Mouse (Mus musculus) intestine, embryonic 16.5 days (tissue): ENCODE results near the gene Fbxw21. TPM values are rescaled to one million over a fixed set of nuclear protein-coding genes. Genes with fewer than 3 reads are reported as not detected.

Experiments used
- ATAC-seq: fragments of 200-750 bp; cut with Nextera tagmentation; 2 replicates; pipeline ENCODE4 v1.8.0; 2017; ENCODE audit warnings: moderate TSS enrichment, moderate library complexity
- H3K27ac ChIP-seq: fragments of 300-500 bp; sonication (generic); 2 replicates; pipeline ENCODE4 v1.5.1; 2014; ENCODE audit warnings: mild to moderate bottlenecking, low read length
- H3K27me3 ChIP-seq: fragments of 300-500 bp; sonication (generic); replicated peaks from 2 replicates; pipeline ENCODE4 v1.6.1; 2014; ENCODE audit warnings: low read length, control low read depth, mixed read lengths; ENCODE audit not compliant: control insufficient read depth, insufficient read depth
- H3K36me3 ChIP-seq: fragments of 300-500 bp; sonication (generic); 2 replicates; pipeline ENCODE4 v1.6.1; 2014; ENCODE audit warnings: low read length, control low read depth; ENCODE audit not compliant: control insufficient read depth, insufficient read depth
- H3K4me1 ChIP-seq: fragments of 300-500 bp; sonication (generic); 2 replicates; pipeline ENCODE4 v1.6.1; 2014; ENCODE audit warnings: low read length, control low read depth, mixed read lengths; ENCODE audit not compliant: control insufficient read depth, insufficient read depth
- H3K4me2 ChIP-seq: fragments of 300-500 bp; sonication (generic); 2 replicates; pipeline ENCODE4 v1.6.1; 2014; ENCODE audit warnings: low read depth, low read length, control low read depth
- H3K4me3 ChIP-seq: fragments of 300-500 bp; sonication (generic); 2 replicates; pipeline ENCODE4 v1.5.1; 2014; ENCODE audit warnings: mild to moderate bottlenecking, low read length
- H3K9ac ChIP-seq: fragments of 300-500 bp; sonication (generic); 2 replicates; pipeline ENCODE4 v1.6.1; 2014; ENCODE audit warnings: low read depth, low read length
- H3K9me3 ChIP-seq: fragments of 300-500 bp; sonication (generic); 2 replicates; pipeline ENCODE4 v1.6.1; 2016; ENCODE audit warnings: low read length, control low read depth; ENCODE audit not compliant: control insufficient read depth
- WGBS: fragments of 180-500 bp; shearing (Covaris S2); extraction: QIAGEN DNeasy Blood & Tissue Kit; methylation state at CpG from one replicate; pipeline ENCODE4 v1.1.7; 2014; 5-methylcytosine and 5-hydroxymethylcytosine counted together
- polyA plus RNA-seq: library from polyadenylated mRNA; unstranded; fragments of >200 nt; fragmentation: Nextera tagmentation; extraction: Ambion mirVana; gene quantifications from 2 replicates; pipeline ENCODE4 v1.2.1, GENCODE M21; 2015

The Fbxw21 gene
- polyA plus RNA-seq, 1 experiment from 2014 or later, result not detected

GRCm38 (mm10) chr9:109096856-109097255, 65.0 kb downstream of the Fbxw21 start:
- peaks cover 2% of the 10 kb centered on the region; the same call in 1 of the 2 replicates for H3K36me3 ChIP-seq
- H3K4me3 ChIP-seq, result peak overlapping the region; percentile 70
- peaks cover 46% of the 10 kb centered on the region for H3K4me1 ChIP-seq
- H3K9ac ChIP-seq, result peak overlapping the region; percentile 85
- whole genome bisulfite sequencing, result 26% methylated on average over 6 of the region's 6 CpGs
- no peaks in the 10 kb centered on the region for H3K9me3 ChIP-seq
- peak overlapping the region; percentile 91 for H3K4me2 ChIP-seq
- H3K27me3 ChIP-seq, result no peaks in the 10 kb centered on the region
- H3K27ac ChIP-seq, result peak overlapping the region; percentile 97
- ATAC-seq, result no peak

GRCm38 (mm10) chr9:109096251-109096661, 65.6 kb downstream of the Fbxw21 start:
- peaks cover 2% of the 10 kb centered on the region; the same call in 1 of the 2 replicates for H3K36me3 ChIP-seq
- peaks cover 46% of the 10 kb centered on the region for H3K4me1 ChIP-seq
- H3K9me3 ChIP-seq, result no peaks in the 10 kb centered on the region
- H3K9ac ChIP-seq, result peak overlapping the region; percentile 85
- H3K4me3 ChIP-seq, result peak overlapping the region; percentile 70
- ATAC-seq, result no peak
- peak overlapping the region; percentile 91 for H3K4me2 ChIP-seq
- no peaks in the 10 kb centered on the region for H3K27me3 ChIP-seq
- 24% methylated on average over 9 of the region's 9 CpGs for WGBS
- H3K27ac ChIP-seq, result peak overlapping the region; percentile 97

- Histone ChIP-seq H3K4me3 (peak within 1 kb of the TSS; percentile 70), H3K4me2 (peak within 1 kb of the TSS; percentile 91), H3K9ac (peak within 1 kb of the TSS; percentile 85), H3K36me3 (peaks cover 2% of the 10 kb centered on the region; the same call in 1 of the 2 replicates), H3K9me3 (no peaks in the 10 kb centered on the region), H3K27me3 (no peaks in the 10 kb centered on the region), H3K27ac (peak within 1 kb of the TSS; percentile 97), H3K4me1 (peaks cover 46% of the 10 kb centered on the region)
- WGBS, result under 1% methylated on average over 102 of the region's 102 CpGs
- peak; percentile 54 for ATAC-seq
Measured at GRCm38 (mm10) chr9:109095137-109095982, 66.5 kb downstream of the Fbxw21 start, which contains the start of gene Plxnb1. TSS of gene Plxnb1 (plus strand) at chr9:109095389.

GRCm38 (mm10) chr9:109094553-109095136, 67.2 kb downstream of the Fbxw21 start:
- Histone ChIP-seq H3K9me3 (no peaks in the 10 kb centered on the region), H3K4me2 (peak overlapping the region; percentile 91), H3K27me3 (no peaks in the 10 kb centered on the region), H3K36me3 (peaks cover 2% of the 10 kb centered on the region; the same call in 1 of the 2 replicates), H3K4me1 (peaks cover 46% of the 10 kb centered on the region), H3K27ac (peak overlapping the region; percentile 97), H3K4me3 (peak overlapping the region; percentile 70), H3K9ac (peak overlapping the region; percentile 85)
- ATAC-seq, result peak; percentile 73
- WGBS, result 2% methylated on average over 21 of the region's 21 CpGs

- peak overlapping the region; percentile 70 for H3K4me3 ChIP-seq
- peak; percentile 3; the same call in 1 of the 2 replicates for ATAC-seq
- peak overlapping the region; percentile 8 for H3K27ac ChIP-seq
- H3K4me2 ChIP-seq, result peak overlapping the region; percentile 91
- WGBS, result 24% methylated on average over 11 of the region's 11 CpGs
- peaks cover 41% of the 10 kb centered on the region for H3K4me1 ChIP-seq
- peaks cover 2% of the 10 kb centered on the region; the same call in 1 of the 2 replicates for H3K36me3 ChIP-seq
- H3K9me3 ChIP-seq, result no peaks in the 10 kb centered on the region
- H3K27me3 ChIP-seq, result no peaks in the 10 kb centered on the region
- peak overlapping the region; percentile 85; the same call in 1 of the 2 replicates for H3K9ac ChIP-seq
Measured at GRCm38 (mm10) chr9:109093786-109094552, 67.9 kb downstream of the Fbxw21 start.

- no peak overlapping the region for H3K4me2 ChIP-seq
- WGBS, result 51% methylated on average over 6 of the region's 6 CpGs
- no peak overlapping the region for H3K9ac ChIP-seq
- no peak overlapping the region for H3K27ac ChIP-seq
- H3K9me3 ChIP-seq, result no peaks in the 10 kb centered on the region
- no peaks in the 10 kb centered on the region for H3K27me3 ChIP-seq
- ATAC-seq, result no peak
- no peak overlapping the region for H3K4me3 ChIP-seq
- H3K36me3 ChIP-seq, result peaks cover 2% of the 10 kb centered on the region; the same call in 1 of the 2 replicates
- peaks cover 30% of the 10 kb centered on the region for H3K4me1 ChIP-seq
Measured at GRCm38 (mm10) chr9:109092799-109093198, 69.0 kb downstream of the Fbxw21 start.

GRCm38 (mm10) chr9:109091802-109092201, 70.0 kb downstream of the Fbxw21 start:
- no peaks in the 10 kb centered on the region for H3K9me3 ChIP-seq
- 89% methylated on average over 8 of the region's 8 CpGs for WGBS
- no peaks in the 10 kb centered on the region for H3K27me3 ChIP-seq
- no peak overlapping the region for H3K27ac ChIP-seq
- H3K4me1 ChIP-seq, result peaks cover 20% of the 10 kb centered on the region
- no peak overlapping the region for H3K4me3 ChIP-seq
- no peak overlapping the region for H3K4me2 ChIP-seq
- no peak overlapping the region for H3K9ac ChIP-seq
- no peak for ATAC-seq
- peaks cover 2% of the 10 kb centered on the region; the same call in 1 of the 2 replicates for H3K36me3 ChIP-seq

GRCm38 (mm10) chr9:109090446-109090845, 71.4 kb downstream of the Fbxw21 start:
- peaks cover 2% of the 10 kb centered on the region; the same call in 1 of the 2 replicates for H3K36me3 ChIP-seq
- no peak overlapping the region for H3K4me2 ChIP-seq
- ATAC-seq, result no peak
- H3K27me3 ChIP-seq, result no peaks in the 10 kb centered on the region
- H3K27ac ChIP-seq, result no peak overlapping the region
- no peak overlapping the region for H3K9ac ChIP-seq
- no peak overlapping the region for H3K4me3 ChIP-seq
- no peaks in the 10 kb centered on the region for H3K9me3 ChIP-seq
- WGBS, result 62% methylated on average over 15 of the region's 15 CpGs
- peaks cover 13% of the 10 kb centered on the region for H3K4me1 ChIP-seq
